Mouse (Mus musculus) layer of hippocampus, adult 11-12 months (tissue): ENCODE measurements at regions not wholly inside any gene's neighbourhood (a gene's known extent, or its start where the extent isn't known, plus 50 kb on each side); places are given as distances from the start of the nearest gene placed in this dataset.

ENCODE experiments used
- DNase-seq: peaks from one replicate; pipeline ENCODE4 v3.0.0; 2022; ENCODE audit warnings: low spot score

- no peak for DNase-seq
Observed at GRCm38 (mm10) chr1:189990046-189990622, 68.0 kb upstream of the Smyd2 start.

GRCm38 (mm10) chr1:189989376-189989775 lies 67.2 kb upstream of the Smyd2 start:
- DNase-seq: peak; percentile 7

- no peak for DNase-seq
Observed at GRCm38 (mm10) chr1:189988864-189989263, 66.7 kb upstream of the Smyd2 start.

GRCm38 (mm10) chr1:189985516-189986205 lies 63.5 kb upstream of the Smyd2 start:
- DNase-seq: no peak

- no peak for DNase-seq
Observed at GRCm38 (mm10) chr1:189978244-189978643, 56.1 kb upstream of the Smyd2 start.

GRCm38 (mm10) chr1:189975660-189976059 lies 53.5 kb upstream of the Smyd2 start:
- no peak for DNase-seq

- peak; percentile 88 for DNase-seq
Observed at GRCm38 (mm10) chr1:189972790-189973406, 50.7 kb upstream of the Smyd2 start.
